Mouse (Mus musculus) heart, embryonic 16.5 days (tissue): Measurements from ENCODE around the gene Trank1. TPM values are rescaled to one million over a fixed set of nuclear protein-coding genes. Genes with fewer than 3 reads are reported as not detected.

Experiments used
- ATAC-seq: fragments of 200-750 bp; cut with Nextera tagmentation; replicated peaks from 2 replicates; pipeline ENCODE4 v1.8.0; 2017; ENCODE audit warnings: moderate number of reproducible peaks; ENCODE audit not compliant: insufficient read depth, low FRiP score; ENCODE audit errors: extremely low read depth
- H3K27ac ChIP-seq: fragments of 300-500 bp; sonication (generic); 2 replicates; pipeline ENCODE4 v1.5.1; 2014; ENCODE audit warnings: mild to moderate bottlenecking, low read length, control low read depth, moderate library complexity
- H3K27me3 ChIP-seq: fragments of 300-500 bp; sonication (generic); 2 replicates; pipeline ENCODE4 v1.6.1; 2014; ENCODE audit warnings: low read length, mixed read lengths; ENCODE audit not compliant: control insufficient read depth, insufficient read depth
- H3K36me3 ChIP-seq: fragments of 300-500 bp; sonication (generic); 2 replicates; pipeline ENCODE4 v1.6.1; 2014; ENCODE audit not compliant: control insufficient read depth, insufficient read depth
- H3K4me1 ChIP-seq: fragments of 300-500 bp; sonication (generic); 2 replicates; pipeline ENCODE4 v1.6.1; 2014; ENCODE audit warnings: low read length, mixed read lengths; ENCODE audit not compliant: control insufficient read depth, insufficient read depth
- H3K4me2 ChIP-seq: fragments of 300-500 bp; sonication (generic); 2 replicates; pipeline ENCODE4 v1.6.1; 2014; ENCODE audit warnings: low read depth, mild to moderate bottlenecking, control low read depth, low read length
- H3K4me3 ChIP-seq: fragments of 300-500 bp; sonication (generic); 2 replicates; pipeline ENCODE4 v1.5.1; 2014; ENCODE audit warnings: mild to moderate bottlenecking, control low read depth, low read length
- H3K9ac ChIP-seq: fragments of 300-500 bp; sonication (generic); 2 replicates; pipeline ENCODE4 v1.6.1; 2014; ENCODE audit warnings: low read length, control low read depth
- H3K9me3 ChIP-seq: fragments of 300-500 bp; sonication (generic); replicated peaks from 2 replicates; pipeline ENCODE4 v1.6.1; 2016; ENCODE audit warnings: low read length; ENCODE audit not compliant: control insufficient read depth
- WGBS: fragments of 180-500 bp; shearing (Covaris S2); extraction: QIAGEN DNeasy Blood & Tissue Kit; methylation state at CpG from one replicate; pipeline ENCODE4 v1.1.7; 2014; 5-methylcytosine and 5-hydroxymethylcytosine counted together
- polyA plus RNA-seq: library from polyadenylated mRNA; unstranded; fragments of >200 nt; fragmentation: Nextera tagmentation; extraction: Ambion mirVana; gene quantifications from 2 replicates; pipeline ENCODE4 v1.2.1, GENCODE M21; 2015

Gene Trank1
- polyA plus RNA-seq, 1 experiment from 2014 or later: not detected

- ATAC-seq: no peak
- Histone ChIP-seq H3K9me3 (no peaks in the 10 kb centered on the region), H3K27ac (no peak overlapping the region), H3K4me3 (no peak overlapping the region), H3K36me3 (no peaks in the 10 kb centered on the region), H3K4me2 (no peak overlapping the region), H3K9ac (no peak overlapping the region), H3K4me1 (peaks cover 3% of the 10 kb centered on the region; the same call in 1 of the 2 replicates), H3K27me3 (no peaks in the 10 kb centered on the region)
- 93% methylated on average over 6 of the region's 6 CpGs for WGBS
Observed at GRCm38 (mm10) chr9:111382469-111382868, 70.9 kb downstream of the Trank1 start.

DNA sequence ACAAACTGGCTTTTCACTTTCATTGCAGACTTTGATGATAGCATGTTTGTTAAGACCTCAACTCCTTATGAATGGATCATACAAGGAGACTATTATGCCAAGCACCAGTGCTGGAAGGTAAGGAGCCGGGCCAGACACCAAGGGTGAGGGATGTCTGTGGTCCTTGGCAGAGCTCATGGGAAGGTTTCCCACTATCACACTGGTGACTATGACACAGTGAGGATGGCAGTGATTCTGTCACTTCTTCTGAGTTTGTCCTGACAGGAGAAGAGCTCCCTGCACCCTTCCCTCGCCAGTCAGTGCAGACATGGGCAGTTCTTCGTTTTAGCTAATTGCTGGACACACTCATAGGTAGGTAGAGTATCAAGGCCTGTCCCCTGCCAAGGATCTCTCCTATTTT lies 71.5 kb downstream of the Trank1 start:
- no peaks in the 10 kb centered on the region for H3K27me3 ChIP-seq
- H3K36me3 ChIP-seq: no peaks in the 10 kb centered on the region
- H3K9me3 ChIP-seq: no peaks in the 10 kb centered on the region
- WGBS: 86% methylated on average over 3 of the region's 3 CpGs
- ATAC-seq: no peak
- no peak overlapping the region for H3K4me3 ChIP-seq
- no peak overlapping the region for H3K4me2 ChIP-seq
- peaks cover 3% of the 10 kb centered on the region; the same call in 1 of the 2 replicates for H3K4me1 ChIP-seq
- no peak overlapping the region for H3K9ac ChIP-seq
- H3K27ac ChIP-seq: no peak overlapping the region

DNA sequence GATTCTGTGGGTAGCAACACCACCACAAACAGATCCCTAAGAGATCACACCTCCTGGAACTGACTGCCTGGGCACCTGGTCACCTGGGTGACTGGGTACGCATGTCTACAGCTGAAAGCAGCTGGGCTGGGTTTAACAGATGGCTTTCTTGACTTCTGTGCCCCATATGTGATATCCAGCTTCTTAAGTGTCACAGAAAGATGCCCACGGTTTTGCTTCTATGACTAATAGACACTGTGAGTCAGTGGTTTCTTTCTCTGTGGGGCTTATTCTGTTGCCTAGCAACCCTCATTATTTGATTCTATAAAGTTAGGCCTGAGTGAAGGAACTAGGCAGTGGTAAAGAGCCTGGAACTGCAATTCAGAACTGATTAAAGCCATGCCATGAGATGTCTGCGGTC lies 72.2 kb downstream of the Trank1 start:
- Histone ChIP-seq H3K9me3 (no peaks in the 10 kb centered on the region), H3K4me1 (peaks cover 3% of the 10 kb centered on the region; the same call in 1 of the 2 replicates), H3K9ac (no peak overlapping the region), H3K27ac (no peak overlapping the region), H3K36me3 (no peaks in the 10 kb centered on the region), H3K4me3 (no peak overlapping the region), H3K4me2 (no peak overlapping the region), H3K27me3 (no peaks in the 10 kb centered on the region)
- ATAC-seq: no peak
- 67% methylated on average over 3 of the region's 3 CpGs for WGBS

DNA sequence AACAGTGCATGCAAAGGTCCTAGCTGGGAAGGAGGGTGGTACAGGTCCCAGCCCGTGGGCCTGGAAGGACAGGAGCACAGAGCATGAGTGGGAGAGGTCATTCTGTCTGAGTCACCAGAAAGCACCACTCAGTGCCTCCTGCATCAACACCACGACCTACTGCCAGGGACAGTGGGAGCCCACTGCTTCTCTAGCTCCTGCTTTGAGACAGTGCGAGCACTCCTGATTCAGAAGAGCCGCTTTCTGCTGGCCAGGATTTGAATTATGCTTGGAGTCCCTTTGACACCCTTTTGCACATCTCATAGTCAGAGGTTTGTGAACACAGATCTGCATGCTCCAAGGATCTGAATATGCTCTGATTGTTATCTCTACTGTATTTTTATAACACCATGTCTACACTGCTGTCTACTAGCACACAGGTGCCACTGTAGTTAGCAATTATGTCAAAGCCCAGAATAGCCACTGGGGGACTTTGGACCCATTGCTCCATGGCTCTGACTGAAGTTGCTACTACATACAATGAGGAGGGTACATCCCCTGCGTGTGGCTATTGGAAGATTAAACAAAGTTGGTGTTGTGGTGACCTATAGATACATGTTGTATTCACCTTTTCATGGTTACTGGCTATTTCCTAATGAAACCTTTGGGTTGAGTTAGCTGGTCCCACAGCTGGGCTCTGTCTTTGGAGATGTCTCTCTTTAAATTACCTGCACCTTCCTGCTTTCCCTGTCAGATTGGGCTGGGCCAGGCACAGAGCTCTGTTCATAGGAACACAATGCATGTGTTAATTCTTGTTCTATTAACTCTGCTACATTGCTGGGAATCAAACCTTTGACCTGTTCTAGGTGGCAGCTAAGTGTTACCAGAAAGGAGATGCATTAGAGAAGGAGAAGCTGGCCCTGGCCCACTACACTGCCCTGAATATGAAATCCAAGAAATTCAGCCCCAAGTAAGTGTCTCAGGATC lies 74.3 kb downstream of the Trank1 start:
- no peaks in the 10 kb centered on the region for H3K27me3 ChIP-seq
- no peak for ATAC-seq
- H3K27ac ChIP-seq: no peak overlapping the region
- no peaks in the 10 kb centered on the region for H3K9me3 ChIP-seq
- H3K36me3 ChIP-seq: no peaks in the 10 kb centered on the region
- no peak overlapping the region for H3K4me3 ChIP-seq
- no peaks in the 10 kb centered on the region for H3K4me1 ChIP-seq
- 78% methylated on average over 5 of the region's 5 CpGs for WGBS
- H3K9ac ChIP-seq: no peak overlapping the region
- H3K4me2 ChIP-seq: no peak overlapping the region

GRCm38 (mm10) chr9:111386569-111386968 lies 75.0 kb downstream of the Trank1 start:
- ATAC-seq: no peak

DNA sequence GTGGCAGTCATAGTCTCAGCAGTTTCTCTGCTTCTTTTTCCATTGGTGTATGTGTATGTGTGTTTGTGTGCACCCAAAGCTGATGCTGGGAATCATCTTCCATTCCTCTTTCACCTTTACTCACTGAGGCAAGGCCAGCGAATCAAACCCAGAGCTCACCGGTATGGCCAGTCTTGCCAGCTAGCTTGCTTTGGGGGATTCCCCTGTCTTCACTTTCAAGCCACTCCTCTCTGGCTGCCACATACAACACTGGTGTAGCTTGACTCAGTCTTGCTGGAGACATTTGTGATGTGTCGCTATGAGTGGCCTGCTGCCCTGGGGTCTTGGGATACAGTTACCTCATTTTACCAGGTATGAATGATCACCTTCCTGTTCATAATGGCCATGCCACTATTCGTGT lies 76.0 kb downstream of the Trank1 start:
- H3K4me3 ChIP-seq: no peak overlapping the region
- H3K9me3 ChIP-seq: no peaks in the 10 kb centered on the region
- no peak overlapping the region for H3K4me2 ChIP-seq
- H3K36me3 ChIP-seq: no peaks in the 10 kb centered on the region
- H3K9ac ChIP-seq: no peak overlapping the region
- no peaks in the 10 kb centered on the region for H3K4me1 ChIP-seq
- no peak overlapping the region for H3K27ac ChIP-seq
- no peak for ATAC-seq
- H3K27me3 ChIP-seq: no peaks in the 10 kb centered on the region
- 68% methylated on average over 4 of the region's 4 CpGs for WGBS

More at GRCm38 (mm10) chr9:111386569-111386968, 75.0 kb downstream of the Trank1 start:
- H3K36me3 ChIP-seq: no peaks in the 10 kb centered on the region
- H3K27me3 ChIP-seq: no peaks in the 10 kb centered on the region
- no peak overlapping the region for H3K4me3 ChIP-seq
- WGBS: 62% methylated on average over 2 of the region's 2 CpGs
- H3K27ac ChIP-seq: no peak overlapping the region
- H3K9ac ChIP-seq: no peak overlapping the region
- no peaks in the 10 kb centered on the region for H3K9me3 ChIP-seq
- H3K4me2 ChIP-seq: no peak overlapping the region
- H3K4me1 ChIP-seq: no peaks in the 10 kb centered on the region

DNA sequence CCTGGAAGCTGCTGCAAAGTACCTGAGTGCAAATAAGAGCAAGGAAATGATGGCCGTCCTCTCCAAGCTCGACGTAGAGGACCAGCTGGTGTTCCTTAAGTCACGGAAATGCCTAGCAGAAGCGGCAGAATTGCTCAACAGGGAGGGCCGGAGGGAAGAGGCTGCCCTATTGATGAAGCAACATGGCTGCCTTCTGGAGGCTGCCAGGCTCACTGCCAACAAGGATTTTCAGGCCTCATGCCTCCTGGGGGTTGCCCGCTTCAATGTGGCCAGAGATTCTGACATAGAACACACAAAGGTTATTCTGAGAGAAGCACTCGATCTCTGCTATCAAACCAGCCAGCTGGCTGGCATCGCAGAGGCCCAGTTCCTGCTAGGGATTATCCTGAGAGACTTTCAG lies 78.5 kb downstream of the Trank1 start:
- no peaks in the 10 kb centered on the region for H3K9me3 ChIP-seq
- no peak overlapping the region for H3K27ac ChIP-seq
- no peak overlapping the region for H3K9ac ChIP-seq
- WGBS: 73% methylated on average over 9 of the region's 9 CpGs
- H3K4me1 ChIP-seq: no peaks in the 10 kb centered on the region
- no peak overlapping the region for H3K4me2 ChIP-seq
- H3K27me3 ChIP-seq: no peaks in the 10 kb centered on the region
- ATAC-seq: no peak
- H3K4me3 ChIP-seq: no peak overlapping the region
- H3K36me3 ChIP-seq: no peaks in the 10 kb centered on the region

- H3K9me3 ChIP-seq: no peaks in the 10 kb centered on the region
- WGBS: 76% methylated on average over 8 of the region's 8 CpGs
- no peak for ATAC-seq
- no peaks in the 10 kb centered on the region for H3K27me3 ChIP-seq
- no peaks in the 10 kb centered on the region for H3K36me3 ChIP-seq
- no peak overlapping the region for H3K4me2 ChIP-seq
- H3K9ac ChIP-seq: no peak overlapping the region
- no peak overlapping the region for H3K4me3 ChIP-seq
- H3K27ac ChIP-seq: no peak overlapping the region
- no peaks in the 10 kb centered on the region for H3K4me1 ChIP-seq
Observed at GRCm38 (mm10) chr9:111391036-111391435, 79.5 kb downstream of the Trank1 start.

- WGBS: 83% methylated on average over 18 of the region's 18 CpGs
- Histone ChIP-seq H3K4me2 (no peak overlapping the region), H3K27me3 (no peaks in the 10 kb centered on the region), H3K36me3 (no peaks in the 10 kb centered on the region), H3K4me1 (no peaks in the 10 kb centered on the region), H3K4me3 (no peak overlapping the region), H3K27ac (no peak overlapping the region), H3K9me3 (no peaks in the 10 kb centered on the region), H3K9ac (no peak overlapping the region)
- ATAC-seq: no peak
Observed at GRCm38 (mm10) chr9:111391926-111392442, 80.4 kb downstream of the Trank1 start.
